Mouse (Mus musculus) G1E (cell line): ENCODE measurements around the gene 2210011C24Rik.

Source experiments
- CTCF ChIP-seq: IDR thresholded peaks from 2 replicates; pipeline ENCODE4 v1.5.1; 2012; ENCODE audit warnings: low read depth, low read length, inconsistent platforms, mixed read lengths
- GATA1 ChIP-seq: IDR thresholded peaks from 2 replicates; pipeline ENCODE4 v1.6.1; 2012; ENCODE audit warnings: borderline replicate concordance, low read length, inconsistent platforms, mixed read lengths
- GATA2 ChIP-seq: IDR thresholded peaks from 2 replicates; pipeline ENCODE4 v1.6.1; 2012; ENCODE audit warnings: low read depth, low read length, inconsistent platforms, borderline replicate concordance
- POLR2AphosphoS5 ChIP-seq: IDR thresholded peaks from 2 replicates; pipeline ENCODE4 v1.6.1; 2012; ENCODE audit warnings: low read depth, low read length, inconsistent platforms; ENCODE audit not compliant: insufficient replicate concordance
- TAL1 ChIP-seq: conservative IDR thresholded peaks from 2 replicates; pipeline ENCODE4 v1.6.1; 2012; ENCODE audit warnings: low read depth, low read length, inconsistent platforms, mixed read lengths

GRCm38 (mm10) chr8:84038015-84038414 lies 26.0 kb upstream of the 2210011C24Rik start:
- TF ChIP-seq GATA1, result no peak
- no peak for TF ChIP-seq CTCF
- TF ChIP-seq POLR2AphosphoS5, result no peak
- no peak for TF ChIP-seq GATA2
- no peak for TF ChIP-seq TAL1
